Mouse (Mus musculus): ENCODE data around the gene Ushbp1. TPM values are rescaled to one million over a fixed set of nuclear protein-coding genes. Genes with fewer than 3 reads are reported as not detected.
A peak's percentile ranks its signal among the peaks of the same experiment; 100 is the strongest.

Gene Ushbp1
- polyA plus RNA-seq, 1 experiment from 2014 or later, result 8.6 TPM

DNA sequence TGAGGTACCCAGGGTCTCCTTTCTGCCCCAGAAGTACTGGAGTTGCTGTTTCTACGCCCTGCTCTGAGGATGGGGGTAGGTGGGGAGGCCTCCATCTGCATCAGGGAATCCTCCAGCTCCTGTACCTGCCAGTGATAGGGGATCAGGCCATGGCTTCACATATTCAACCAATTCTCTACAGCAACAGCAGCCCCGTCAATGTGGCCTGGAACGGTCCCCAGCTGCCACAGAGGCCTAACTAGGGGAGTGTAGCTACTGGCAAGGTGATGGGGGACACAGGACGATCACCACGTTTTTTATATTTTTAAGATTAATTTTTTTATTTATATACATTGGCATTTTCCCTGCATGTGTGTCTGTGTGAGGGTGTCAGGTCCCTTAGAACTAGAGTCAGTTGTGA, 3.2 kb downstream of the Ushbp1 start:
- H3K4me2 ChIP-seq (replicated peaks), result no peak overlapping the region
- H3K27me3 ChIP-seq, result no peaks in the 10 kb centered on the region
- H3K27ac ChIP-seq, result no peak overlapping the region
- no peak for ATAC-seq (ENCODE audit: insufficient number of reproducible peaks, insufficient read depth, low FRiP score, low TSS enrichment)
- H3K36me3 ChIP-seq, result no peaks in the 10 kb centered on the region
- H3K4me1 ChIP-seq, result peaks cover 2% of the 10 kb centered on the region
- H3K9ac ChIP-seq, result no peak overlapping the region
- H3K4me3 ChIP-seq, result no peak overlapping the region
- no peaks in the 10 kb centered on the region for H3K9me3 ChIP-seq
- WGBS, result 73% methylated on average over 5 of the region's 5 CpGs

GRCm38 (mm10) chr8:71391696-71392095, 3.9 kb downstream of the Ushbp1 start:
- Histone ChIP-seq H3K9ac (no peak overlapping the region), H3K4me2 (replicated peaks) (no peak overlapping the region), H3K27me3 (no peaks in the 10 kb centered on the region), H3K4me3 (no peak overlapping the region), H3K27ac (no peak overlapping the region), H3K36me3 (no peaks in the 10 kb centered on the region), H3K9me3 (no peaks in the 10 kb centered on the region), H3K4me1 (no peaks in the 10 kb centered on the region)
- ATAC-seq (ENCODE audit: insufficient number of reproducible peaks, insufficient read depth, low FRiP score, low TSS enrichment), result no peak
- WGBS, result 80% methylated on average over 2 of the region's 2 CpGs

- WGBS, result 66% methylated on average over 1 of the region's 1 CpGs
- no peak for ATAC-seq (ENCODE audit: insufficient number of reproducible peaks, insufficient read depth, low FRiP score, low TSS enrichment)
- H3K9me3 ChIP-seq, result no peaks in the 10 kb centered on the region
Measured at GRCm38 (mm10) chr8:71388267-71388666, 7.3 kb downstream of the Ushbp1 start.

DNA sequence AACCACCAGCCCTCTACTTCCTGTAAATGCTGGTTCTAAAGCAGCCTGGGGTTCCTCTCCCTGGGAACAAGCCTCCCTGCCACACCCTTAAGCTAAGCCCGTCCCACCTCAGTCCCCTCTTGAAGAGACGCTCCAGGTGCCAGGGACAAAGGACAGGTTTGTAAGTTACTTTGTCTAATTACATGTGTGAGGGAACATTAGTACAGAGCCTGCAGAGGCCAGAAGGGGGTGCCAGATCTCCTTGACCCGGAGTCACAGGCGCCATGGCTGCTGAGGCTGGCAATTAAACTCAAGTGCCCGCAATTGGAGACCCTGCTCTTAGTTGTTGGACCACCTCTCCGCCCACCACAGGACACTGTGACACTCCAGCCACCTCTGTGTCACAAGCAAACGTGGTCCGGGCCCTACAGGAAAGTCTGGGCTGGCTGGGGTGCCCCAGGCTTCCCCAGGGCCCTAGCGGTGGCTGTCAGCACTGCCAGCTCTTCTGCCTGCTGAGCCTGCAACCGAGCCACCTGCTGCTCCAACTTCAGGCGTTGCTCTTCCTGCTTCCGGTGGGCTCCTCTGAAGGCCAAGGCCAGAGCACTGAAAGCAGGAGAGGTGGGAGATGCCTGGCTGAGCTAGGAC, 10.3 kb downstream of the Ushbp1 start:
- WGBS, result 71% methylated on average over 12 of the region's 12 CpGs
- H3K4me2 ChIP-seq (replicated peaks), result no peak overlapping the region
- H3K9me3 ChIP-seq, result no peaks in the 10 kb centered on the region
- no peak overlapping the region for H3K27ac ChIP-seq
- H3K4me3 ChIP-seq, result no peak overlapping the region
- H3K4me1 ChIP-seq, result peaks cover 10% of the 10 kb centered on the region; the same call in 1 of the 2 replicates
- H3K9ac ChIP-seq, result no peak overlapping the region
- no peak for ATAC-seq (ENCODE audit: insufficient number of reproducible peaks, insufficient read depth, low FRiP score, low TSS enrichment)
- H3K27me3 ChIP-seq, result no peaks in the 10 kb centered on the region
- H3K36me3 ChIP-seq, result no peaks in the 10 kb centered on the region

More at GRCm38 (mm10) chr8:71388267-71388666, 7.3 kb downstream of the Ushbp1 start:
- H3K27ac ChIP-seq, result no peak overlapping the region
- H3K9ac ChIP-seq, result no peak overlapping the region
- no peaks in the 10 kb centered on the region for H3K36me3 ChIP-seq
- H3K4me2 ChIP-seq (replicated peaks), result no peak overlapping the region
- H3K4me1 ChIP-seq, result peaks cover 2% of the 10 kb centered on the region; the same call in 1 of the 2 replicates
- no peak overlapping the region for H3K4me3 ChIP-seq
- H3K27me3 ChIP-seq, result no peaks in the 10 kb centered on the region

DNA sequence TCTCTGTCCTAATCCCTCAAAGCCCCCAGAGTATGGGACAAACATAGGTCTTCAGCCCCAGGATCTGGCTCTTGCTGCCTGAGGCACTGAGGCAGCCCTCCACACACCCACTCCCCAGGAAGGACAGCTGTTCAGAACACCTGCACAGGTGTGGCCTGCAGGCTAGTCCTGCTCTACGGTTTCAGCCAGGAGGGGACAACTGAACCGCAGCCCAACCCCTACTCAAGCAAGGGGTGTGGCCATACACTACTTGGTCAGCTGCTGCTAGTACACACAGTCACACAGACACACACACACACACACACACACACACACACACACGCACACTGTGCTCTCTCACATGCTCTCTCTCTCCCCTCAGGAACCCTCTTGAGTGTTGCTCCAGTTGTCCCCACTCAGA, 11.7 kb downstream of the Ushbp1 start:
- 38% methylated on average over 3 of the region's 3 CpGs for whole genome bisulfite sequencing
- peaks cover 23% of the 10 kb centered on the region for H3K4me1 ChIP-seq
- no peak overlapping the region for H3K27ac ChIP-seq
- H3K27me3 ChIP-seq, result no peaks in the 10 kb centered on the region
- no peaks in the 10 kb centered on the region for H3K36me3 ChIP-seq
- no peak overlapping the region for H3K4me2 ChIP-seq (replicated peaks)
- no peaks in the 10 kb centered on the region for H3K9me3 ChIP-seq
- H3K4me3 ChIP-seq, result no peak overlapping the region
- no peak for ATAC-seq (ENCODE audit: insufficient number of reproducible peaks, insufficient read depth, low FRiP score, low TSS enrichment)
- H3K9ac ChIP-seq, result no peak overlapping the region

DNA sequence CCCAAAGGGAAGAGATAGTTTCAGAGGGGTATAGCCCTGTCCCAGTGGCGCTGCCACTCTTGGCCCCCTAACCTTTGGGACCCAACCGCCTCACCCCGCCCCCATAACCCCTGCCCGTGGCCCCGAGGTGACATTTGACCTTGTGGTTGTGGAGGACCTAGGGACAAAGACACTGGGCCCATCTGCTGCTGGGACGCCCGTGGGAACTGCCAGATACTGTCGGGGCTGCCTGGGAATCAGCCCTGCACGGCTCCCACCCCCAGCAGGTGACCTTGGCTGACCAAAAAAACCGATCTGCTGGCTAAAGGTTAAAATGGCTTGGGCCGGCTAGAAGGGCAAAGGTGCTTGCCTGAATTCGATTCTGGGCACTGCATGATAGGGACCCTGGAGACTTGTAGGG, 12.2 kb downstream of the Ushbp1 start:
- peaks cover 25% of the 10 kb centered on the region for H3K4me1 ChIP-seq
- ATAC-seq (ENCODE audit: insufficient number of reproducible peaks, insufficient read depth, low FRiP score, low TSS enrichment), result no peak
- no peaks in the 10 kb centered on the region for H3K27me3 ChIP-seq
- H3K9ac ChIP-seq, result 0 out of 2 replicates have a peak overlapping the region, but pooled peaks have one; percentile 24
- 12% methylated on average over 12 of the region's 12 CpGs for WGBS
- H3K27ac ChIP-seq, result peak overlapping the region; percentile 91; the same call in 1 of the 2 replicates
- no peaks in the 10 kb centered on the region for H3K9me3 ChIP-seq
- H3K36me3 ChIP-seq, result no peaks in the 10 kb centered on the region
- no peak overlapping the region for H3K4me3 ChIP-seq
- H3K4me2 ChIP-seq (replicated peaks), result no peak overlapping the region

DNA sequence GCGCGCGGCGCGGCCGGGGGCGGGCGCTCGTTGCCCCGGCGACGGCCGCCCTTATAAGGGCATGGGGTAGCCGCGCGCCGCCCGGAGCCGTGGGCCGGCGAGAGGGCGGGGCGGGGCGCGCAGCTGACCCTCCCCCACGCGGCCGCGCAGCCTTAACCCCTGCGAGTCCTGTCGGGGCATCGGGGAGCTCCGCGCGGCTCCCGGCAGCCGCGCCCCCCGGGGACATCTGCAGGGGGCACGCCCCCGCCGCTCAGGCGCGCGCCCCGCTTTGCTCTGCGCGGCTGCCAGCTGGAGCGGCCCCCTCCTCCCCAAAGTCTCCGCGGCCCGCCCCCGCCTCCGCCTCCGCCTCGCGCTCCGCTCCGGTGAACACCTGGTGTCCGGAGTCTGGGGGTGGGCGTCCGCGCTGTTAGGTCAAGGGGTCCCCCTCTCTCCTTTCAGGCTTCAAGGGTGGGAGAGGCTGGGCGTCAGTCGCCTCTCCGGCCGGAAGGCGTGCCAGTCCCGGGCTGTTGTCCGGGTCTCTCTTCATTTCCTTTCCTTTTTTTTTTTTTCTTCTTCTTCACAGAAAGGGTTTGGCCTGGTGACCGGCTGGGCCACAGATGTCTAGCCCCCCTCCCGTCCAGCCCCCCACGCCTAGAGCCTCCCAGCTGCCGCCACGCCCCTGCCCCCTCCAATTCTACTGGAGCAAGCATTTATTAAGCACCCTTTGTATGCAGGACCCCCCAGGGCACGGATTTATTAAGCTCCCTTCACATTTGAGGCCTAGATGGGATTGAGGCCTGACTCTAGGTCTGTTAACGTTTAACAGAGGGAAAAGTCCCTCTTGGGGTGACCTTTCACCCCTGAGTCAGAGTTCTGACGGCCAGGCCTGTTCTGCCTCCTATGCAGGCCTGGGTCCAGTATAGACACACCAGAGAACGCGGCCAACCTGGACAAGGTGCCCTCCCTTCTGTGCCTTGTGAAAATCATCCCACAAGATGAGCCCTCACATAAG, 13.3 kb downstream of the Ushbp1 start:
- H3K4me1 ChIP-seq, result peaks cover 25% of the 10 kb centered on the region
- peak overlapping the region; percentile 81 for H3K9ac ChIP-seq
- H3K9me3 ChIP-seq, result no peaks in the 10 kb centered on the region
- peaks cover 11% of the 10 kb centered on the region; the same call in 1 of the 2 replicates for H3K36me3 ChIP-seq
- peak overlapping the region; percentile 96 for H3K4me2 ChIP-seq (replicated peaks)
- peak overlapping the region; percentile 71 for H3K4me3 ChIP-seq
- peak overlapping the region; percentile 91 for H3K27ac ChIP-seq
- 2% methylated on average over 59 of the region's 80 CpGs for WGBS
- ATAC-seq (ENCODE audit: insufficient number of reproducible peaks, insufficient read depth, low FRiP score, low TSS enrichment), result peak; percentile 86
- no peaks in the 10 kb centered on the region for H3K27me3 ChIP-seq

- peaks cover 27% of the 10 kb centered on the region for H3K4me1 ChIP-seq
- H3K27ac ChIP-seq, result peak within 1 kb of the TSS; percentile 91
- peak within 1 kb of the TSS; percentile 81 for H3K9ac ChIP-seq
- ATAC-seq (ENCODE audit: insufficient number of reproducible peaks, insufficient read depth, low FRiP score, low TSS enrichment), result peak; percentile 36; the same call in 1 of the 2 replicates
- H3K27me3 ChIP-seq, result no peaks in the 10 kb centered on the region
- H3K4me2 ChIP-seq (replicated peaks), result peak within 1 kb of the TSS; percentile 96
- under 1% methylated on average over 75 of the region's 89 CpGs for WGBS
- H3K36me3 ChIP-seq, result peaks cover 13% of the 10 kb centered on the region; the same call in 1 of the 2 replicates
- H3K4me3 ChIP-seq, result peak within 1 kb of the TSS; percentile 71
- no peaks in the 10 kb centered on the region for H3K9me3 ChIP-seq
Measured at GRCm38 (mm10) chr8:71381421-71381970, 14.1 kb downstream of the Ushbp1 start, which contains the start of gene Nr2f6. Nr2f6 (minus strand) TSS chr8:71381960.

GRCm38 (mm10) chr8:71380178-71381171, 15.1 kb downstream of the Ushbp1 start:
- Histone ChIP-seq H3K27me3 (peaks cover 5% of the 10 kb centered on the region; the same call in 1 of the 2 replicates), H3K4me2 (replicated peaks) (peak overlapping the region; percentile 96), H3K4me1 (peaks cover 37% of the 10 kb centered on the region), H3K36me3 (peaks cover 13% of the 10 kb centered on the region; the same call in 1 of the 2 replicates), H3K27ac (peak overlapping the region; percentile 91; the same call in 1 of the 2 replicates), H3K4me3 (peak overlapping the region; percentile 71), H3K9ac (peak overlapping the region; percentile 81), H3K9me3 (no peaks in the 10 kb centered on the region)
- ATAC-seq (ENCODE audit: insufficient number of reproducible peaks, insufficient read depth, low FRiP score, low TSS enrichment), result no peak
- 1% methylated on average over 72 of the region's 72 CpGs for WGBS

DNA sequence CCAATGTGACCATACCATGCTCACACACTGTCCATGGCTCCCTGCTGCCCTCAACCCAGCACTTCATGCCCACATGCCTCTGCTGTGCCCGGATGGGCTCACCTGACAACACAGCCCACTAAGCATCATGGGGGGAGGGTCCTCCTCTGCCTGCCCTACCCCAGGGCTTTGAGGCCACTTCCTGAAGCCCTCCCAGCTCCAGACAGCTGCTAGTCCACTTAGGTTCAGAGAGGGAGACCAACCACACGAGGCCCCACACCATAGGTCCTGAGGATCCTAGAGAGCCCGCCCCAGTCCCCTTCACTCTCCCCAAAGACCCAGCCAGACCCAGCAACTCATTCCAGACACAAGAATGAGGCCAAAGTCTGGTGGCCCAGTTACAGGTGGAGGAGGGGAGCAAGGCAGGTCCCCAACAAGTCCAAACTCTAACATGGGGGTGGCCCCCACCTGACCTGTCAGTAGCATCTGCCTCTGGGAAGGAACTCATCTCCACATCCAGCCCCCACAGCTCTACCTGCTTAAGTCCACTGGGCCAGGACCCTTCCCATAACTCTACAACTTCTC, 16.0 kb downstream of the Ushbp1 start:
- 36% methylated on average over 3 of the region's 3 CpGs for WGBS
- no peak overlapping the region for H3K27ac ChIP-seq
- H3K27me3 ChIP-seq, result peaks cover 5% of the 10 kb centered on the region; the same call in 1 of the 2 replicates
- peak overlapping the region; percentile 96 for H3K4me2 ChIP-seq (replicated peaks)
- no peaks in the 10 kb centered on the region for H3K9me3 ChIP-seq
- H3K9ac ChIP-seq, result peak overlapping the region; percentile 81
- peak overlapping the region; percentile 71 for H3K4me3 ChIP-seq
- peaks cover 19% of the 10 kb centered on the region; the same call in 1 of the 2 replicates for H3K36me3 ChIP-seq
- no peak for ATAC-seq (ENCODE audit: insufficient number of reproducible peaks, insufficient read depth, low FRiP score, low TSS enrichment)
- H3K4me1 ChIP-seq, result peaks cover 39% of the 10 kb centered on the region

Data from embryonic facial prominence, embryonic 12.5 days (tissue).